Mouse (Mus musculus): ENCODE results near the gene Cacnb3.

DNA sequence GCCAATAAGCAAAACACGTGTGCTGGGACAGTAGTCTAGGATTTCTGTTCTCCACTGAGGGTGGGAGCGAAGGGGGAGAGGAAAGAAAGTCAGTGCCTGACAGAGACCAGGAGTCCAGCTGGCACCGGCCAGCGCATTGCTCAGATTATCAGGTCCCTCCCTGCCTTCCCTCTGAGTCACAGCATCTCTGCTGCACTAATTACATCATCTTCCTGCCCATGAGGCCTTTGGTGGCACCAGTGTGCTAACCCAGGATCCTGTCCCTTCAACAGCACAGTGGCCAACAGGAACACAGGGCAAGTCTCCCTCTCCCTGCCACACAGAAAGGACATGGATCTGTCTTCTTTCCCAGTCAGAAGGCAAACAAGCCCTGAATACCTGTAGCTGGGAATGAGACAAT is 42.0 kb downstream of the Cacnb3 start:
- TF ChIP-seq CTCF (IDR thresholded peaks at IDR 0.05; ENCODE audit: low read depth, low read length), result no peak
- no peak for TF ChIP-seq POLR2A (IDR thresholded peaks at IDR 0.05; ENCODE audit: extremely low read depth, insufficient read depth, low read length)

Data from liver, adult 2 months (tissue).